Mouse (Mus musculus) ovary, adult 18-20 months (tissue): ENCODE results near the gene Arglu1.
A peak's percentile ranks its signal among the peaks of the same experiment; 100 is the strongest.

Experiments
- DNase-seq: peaks from one replicate; pipeline ENCODE4 v3.0.0; 2022; ENCODE audit warnings: low spot score, mixed read lengths

Arglu1 gene

DNA sequence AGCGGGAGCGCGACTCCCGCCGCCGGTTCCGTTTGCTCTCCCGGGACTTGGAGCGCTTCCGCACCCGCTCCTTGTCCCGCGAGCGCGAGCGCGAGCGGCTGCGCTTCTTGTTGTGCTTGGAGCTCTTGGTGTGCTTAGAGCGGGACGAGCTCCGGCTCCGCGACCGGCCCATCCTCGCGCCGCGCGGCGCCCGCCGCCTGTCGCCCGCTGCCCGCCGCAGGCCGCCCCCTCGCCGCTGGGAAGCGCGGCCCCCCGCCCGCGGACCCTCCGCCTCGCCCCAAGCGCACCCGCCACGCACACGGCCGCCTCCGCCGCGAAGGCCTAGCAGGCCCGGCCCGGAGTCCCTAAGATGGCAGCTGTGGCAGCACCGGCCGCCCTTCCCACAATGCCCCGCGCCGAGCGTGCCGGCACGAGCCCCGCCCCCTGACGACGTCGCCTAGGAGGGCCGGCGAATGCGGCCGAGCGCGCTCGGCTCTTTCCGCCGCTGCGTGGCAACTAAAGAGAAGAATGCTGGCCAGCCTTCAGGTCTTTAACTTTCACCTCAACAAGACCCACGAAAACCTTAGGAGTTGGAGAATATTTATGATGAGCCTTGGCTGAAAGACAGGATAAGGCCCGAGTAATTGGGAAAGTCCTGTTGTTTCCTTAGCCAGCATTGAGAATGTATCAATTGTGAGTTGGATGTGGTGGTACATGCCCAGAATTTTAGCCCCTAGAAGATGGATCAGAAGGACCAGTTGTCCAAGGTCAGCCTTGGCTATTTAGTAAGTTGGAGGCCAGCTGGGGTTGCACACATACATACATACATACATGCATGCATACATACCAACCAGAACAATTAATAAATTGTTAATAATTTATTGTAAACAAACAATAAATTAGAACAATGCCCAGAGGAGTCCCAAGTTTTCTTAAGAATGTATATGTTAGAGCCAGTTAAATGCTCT lies at the start of gene Arglu1:
Arglu1 (minus strand) TSS at position 376 of the 947 bp plus-strand sequence.
- DNase-seq = peak; percentile 90

DNA sequence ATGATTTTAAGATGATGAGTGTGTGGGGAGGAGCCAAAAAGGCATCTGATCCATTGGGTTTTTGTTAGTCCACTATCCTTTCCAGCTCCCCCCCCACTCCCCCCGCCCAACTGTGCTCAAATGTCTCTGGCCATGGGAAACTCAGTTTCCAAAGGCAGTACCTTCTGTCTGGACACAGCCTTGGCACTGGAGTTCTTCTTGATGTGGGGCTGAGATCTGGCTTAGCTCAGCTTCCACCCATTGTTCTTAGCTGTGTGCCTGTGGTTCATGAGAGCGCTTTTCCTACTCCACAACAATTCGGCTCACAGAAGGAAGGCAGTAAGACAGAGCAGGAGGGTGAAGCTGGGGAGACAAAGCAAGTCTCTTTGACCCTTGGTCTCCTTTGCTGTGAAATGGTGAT lies 47.0 kb upstream of the Arglu1 start:
- no peak for DNase-seq

DNA sequence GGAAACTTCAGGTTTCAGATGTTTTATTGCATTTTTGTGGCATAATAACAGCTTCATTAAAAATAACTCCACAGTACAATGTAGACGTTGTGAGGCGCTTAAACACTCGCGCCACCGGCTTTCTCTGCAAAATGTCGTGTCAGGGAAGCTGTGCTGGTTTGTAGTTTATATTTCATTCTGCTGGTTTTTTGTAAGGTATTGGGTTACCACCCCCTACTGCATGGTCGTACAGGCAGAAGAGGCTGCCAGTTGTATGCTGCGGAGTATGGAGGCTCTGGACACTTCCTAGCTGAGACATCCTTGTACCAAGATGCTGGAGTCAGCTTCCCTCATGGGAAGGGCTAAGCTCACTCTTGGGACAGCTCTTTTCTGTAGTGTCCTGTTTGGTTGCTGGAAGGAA lies 46.5 kb upstream of the Arglu1 start:
- DNase-seq = no peak

DNA sequence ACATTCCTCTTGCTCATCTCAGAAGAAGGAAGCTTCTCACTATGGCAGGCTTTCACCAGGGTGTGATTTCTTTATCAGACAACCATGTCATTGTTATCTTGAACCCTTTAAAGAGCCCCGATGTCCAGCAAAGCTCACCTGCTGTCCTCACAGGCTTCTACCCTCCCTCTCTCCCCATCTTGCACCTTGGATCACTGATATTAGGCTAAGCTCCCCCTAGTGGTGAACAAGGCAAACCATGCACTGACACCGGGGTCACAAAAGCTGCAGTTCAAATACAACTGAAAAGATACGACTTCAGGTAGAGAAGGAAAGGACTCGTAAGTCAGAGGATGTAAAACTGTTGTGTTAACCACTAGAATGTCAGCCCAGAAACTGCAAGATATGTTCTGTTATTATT lies 43.5 kb upstream of the Arglu1 start:
- no peak for DNase-seq

DNA sequence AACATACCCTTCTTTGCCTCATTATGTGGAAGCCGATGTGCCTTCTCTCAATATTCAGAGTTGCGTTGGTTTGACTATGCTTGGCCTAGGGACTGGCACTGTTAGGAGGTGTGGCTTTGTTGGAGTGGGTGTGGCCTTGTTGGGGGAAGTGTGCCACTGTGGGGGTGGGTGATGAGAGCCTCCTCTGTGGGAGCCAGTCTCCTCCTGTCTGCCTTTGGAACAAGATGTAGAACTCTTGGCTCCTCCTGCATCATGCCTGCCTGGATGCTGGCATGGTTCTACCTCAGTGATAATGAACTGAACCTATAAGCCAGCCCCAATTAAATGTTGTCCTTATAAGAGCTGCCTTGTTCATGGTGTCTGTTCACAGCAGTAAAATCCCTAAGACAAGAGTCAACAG lies 38.3 kb upstream of the Arglu1 start:
- DNase-seq = no peak

DNA sequence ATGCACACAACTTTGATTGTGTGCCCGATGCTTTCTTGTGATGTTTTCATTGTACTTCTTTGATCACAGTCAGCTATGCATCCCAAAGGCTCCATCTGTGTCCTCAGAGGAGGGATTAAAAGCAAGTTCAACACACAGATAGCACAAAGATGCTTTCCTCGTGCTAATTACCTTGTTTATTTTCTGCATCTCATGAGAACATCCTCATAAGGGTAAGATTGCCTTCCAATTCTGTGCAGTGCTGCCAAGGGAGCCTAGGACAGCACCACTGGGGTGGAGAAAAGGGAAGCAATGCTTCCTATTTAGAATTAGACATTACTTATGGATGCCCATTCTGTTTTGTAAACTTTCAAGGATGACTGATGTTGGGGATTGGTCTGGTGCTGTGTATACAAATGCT lies 36.2 kb upstream of the Arglu1 start:
- DNase-seq = no peak

DNA sequence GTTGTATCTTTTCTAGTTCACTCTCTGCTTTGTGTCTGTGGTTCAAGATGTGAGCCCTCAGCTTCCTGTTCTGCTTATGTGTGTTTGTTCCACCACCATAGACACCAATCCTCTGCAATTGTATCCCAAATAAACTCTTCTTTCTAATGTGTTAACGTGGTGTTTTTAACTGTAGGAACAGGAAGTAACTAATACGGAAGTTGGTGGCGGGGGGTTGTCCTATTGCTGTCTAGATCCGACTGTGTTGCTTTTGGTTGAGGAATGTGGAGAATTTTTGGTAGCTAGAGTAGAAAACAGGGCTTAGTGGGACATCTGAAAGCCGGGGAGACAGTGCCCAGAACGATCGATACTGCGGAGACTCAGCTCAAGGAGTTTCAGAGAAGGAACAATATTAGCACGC lies 14.5 kb upstream of the Arglu1 start:
- no peak for DNase-seq

DNA sequence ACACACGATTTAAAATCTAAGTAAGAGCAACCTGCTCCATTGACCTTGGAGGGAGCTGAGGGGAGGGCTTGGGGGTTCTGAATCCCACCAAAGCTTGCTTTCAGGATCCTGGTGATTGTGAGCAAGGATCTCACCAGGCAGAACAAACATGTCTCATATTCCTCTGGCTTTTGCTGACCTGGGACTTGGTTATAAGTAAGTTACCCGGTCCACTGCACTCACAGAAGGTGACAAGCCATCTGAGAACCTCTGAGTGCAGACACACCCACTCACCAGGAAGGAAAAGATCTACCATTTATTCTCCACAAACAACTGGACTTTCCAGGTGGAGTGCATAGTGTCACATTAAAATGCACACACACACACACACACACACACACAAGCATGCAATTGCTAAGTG lies 13.3 kb upstream of the Arglu1 start:
- no peak for DNase-seq

DNA sequence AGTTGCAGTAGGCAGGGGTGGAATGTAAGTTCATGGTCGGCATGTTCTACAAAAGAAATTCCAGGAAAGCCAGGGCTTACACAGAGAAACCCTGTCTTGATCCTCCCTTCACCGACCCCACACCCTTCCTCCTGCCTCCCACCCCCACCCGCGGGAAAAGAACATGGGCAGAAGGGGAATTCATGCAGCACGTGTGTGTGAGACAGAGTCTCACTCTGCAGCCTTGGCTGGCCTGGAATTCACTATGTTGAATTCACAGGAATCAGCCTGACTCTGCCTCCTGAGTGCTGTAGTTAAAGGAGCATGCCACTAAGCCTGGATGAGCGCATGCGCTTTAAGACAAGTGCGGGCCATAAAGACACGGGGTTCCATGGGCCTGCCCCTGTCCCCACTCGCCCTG lies 10.5 kb upstream of the Arglu1 start:
- DNase-seq = no peak

DNA sequence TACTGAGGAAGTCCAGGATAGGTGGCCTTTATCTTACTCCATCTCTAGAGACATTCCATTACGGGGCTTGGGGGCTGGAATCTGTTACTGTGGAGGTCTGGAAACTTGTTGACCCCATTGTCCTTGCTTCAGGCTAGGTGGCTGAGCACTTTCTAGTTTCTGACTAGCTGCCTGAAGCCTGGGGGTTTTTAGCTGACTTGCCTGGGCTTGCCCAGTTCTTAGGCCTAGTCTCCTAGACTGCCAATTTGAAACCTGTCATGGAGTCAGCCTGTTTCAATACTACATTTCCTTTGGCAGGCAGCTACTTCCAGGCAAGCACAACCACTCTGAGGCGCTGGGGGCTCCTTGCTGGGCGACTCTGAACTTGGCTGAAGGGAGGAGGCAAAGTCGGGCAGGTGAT lies 9.9 kb upstream of the Arglu1 start:
- no peak for DNase-seq

DNA sequence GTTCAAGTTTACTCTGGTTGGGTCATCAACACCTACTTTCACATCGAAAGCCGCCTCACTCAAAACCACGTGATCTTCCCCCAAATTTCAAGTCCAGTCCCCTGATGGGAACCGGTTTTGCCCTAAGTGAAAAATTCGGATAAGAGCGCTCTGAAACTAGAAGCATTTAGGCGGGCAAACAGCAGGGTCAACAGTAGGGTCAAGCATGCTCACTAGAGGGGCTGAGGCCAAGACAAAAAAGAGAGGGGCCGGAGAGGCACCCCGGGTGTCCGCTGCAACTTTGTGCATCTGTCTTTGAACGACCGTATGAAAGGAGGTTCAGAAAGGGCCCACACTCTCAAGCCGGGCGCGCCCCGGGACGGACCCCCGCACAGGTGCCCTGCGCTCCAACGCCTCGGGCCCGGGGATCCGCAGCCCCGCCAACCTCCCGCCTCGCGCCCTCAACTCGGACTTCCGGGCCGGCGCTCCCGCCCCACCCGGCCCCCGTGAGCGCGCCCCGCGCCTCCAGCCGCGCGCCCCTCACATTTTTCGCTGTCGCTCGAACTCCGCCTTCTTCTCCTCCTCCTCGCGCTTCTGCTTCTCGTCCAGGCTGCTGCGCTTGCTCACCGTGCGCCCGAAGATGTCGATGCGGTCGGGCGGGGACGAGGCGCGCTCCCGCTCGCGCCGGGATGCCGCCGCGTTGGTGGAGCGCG lies 721 bp downstream of the Arglu1 start:
- peak; percentile 40 for DNase-seq

DNA sequence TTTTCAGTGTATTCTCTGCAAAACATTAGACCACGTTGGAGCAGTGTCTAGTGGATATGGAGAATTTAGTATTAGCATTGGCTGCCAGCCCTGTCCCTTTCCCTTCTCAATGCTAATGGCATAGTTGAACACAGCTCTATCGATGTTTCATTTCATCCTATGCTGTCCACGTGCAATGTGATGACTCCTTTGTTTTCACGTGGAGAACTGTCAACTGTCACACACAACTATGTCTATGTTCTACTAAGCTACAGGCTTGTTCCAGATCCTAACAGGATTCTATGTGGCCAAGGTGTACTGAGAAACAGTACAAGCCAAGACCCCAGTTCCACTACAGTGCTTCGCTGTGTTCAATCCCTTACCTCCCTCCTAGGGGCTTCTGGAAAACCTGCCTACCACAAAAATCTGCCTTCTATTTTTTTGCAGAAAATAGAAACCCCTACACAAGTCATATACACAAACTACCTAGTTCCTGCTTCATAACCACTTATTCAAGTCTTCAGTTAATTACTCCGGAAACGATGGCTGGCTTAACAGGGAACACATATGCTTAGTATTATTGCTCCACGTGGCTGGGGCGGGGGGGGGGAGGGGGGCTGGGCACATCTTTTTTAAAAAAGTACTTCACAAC lies 1.4 kb downstream of the Arglu1 start:
- DNase-seq = no peak

DNA sequence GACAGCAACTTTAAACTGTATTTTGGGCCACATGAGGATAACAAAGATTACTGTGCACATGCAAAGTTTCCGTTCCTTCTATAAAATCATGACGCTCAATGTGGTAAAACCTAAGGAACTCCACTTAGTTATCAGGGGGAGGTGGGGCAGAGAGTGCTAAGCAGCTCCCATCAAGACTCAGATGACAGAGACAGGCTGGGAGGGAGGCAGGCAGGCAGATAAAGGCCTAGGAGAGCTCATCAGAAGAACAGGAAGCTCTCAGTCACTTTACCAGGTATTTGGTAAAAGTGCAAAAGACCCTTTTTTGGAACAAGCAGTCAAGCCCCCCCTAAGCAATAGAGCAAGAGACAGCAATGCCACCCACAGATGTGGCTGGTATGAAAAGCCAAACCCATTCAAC lies 4.8 kb downstream of the Arglu1 start:
- no peak for DNase-seq

DNA sequence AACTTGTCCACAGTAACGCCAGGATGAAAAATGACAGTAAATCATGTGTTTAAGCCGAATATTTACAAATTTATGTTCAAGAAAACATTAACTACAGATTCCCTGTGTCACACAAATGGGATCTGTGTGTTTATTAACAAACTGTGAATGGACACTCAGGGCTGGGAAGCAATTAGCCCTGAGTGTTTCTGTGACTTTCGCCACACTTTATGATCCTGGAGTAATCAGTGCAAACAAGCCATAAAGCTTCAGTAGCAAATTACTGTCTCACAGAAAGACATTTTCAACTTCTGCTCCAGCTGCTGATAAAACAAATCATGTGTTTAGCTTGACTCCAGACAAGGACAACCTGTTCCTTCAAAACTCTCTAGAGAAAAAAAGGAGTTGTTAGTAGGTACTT lies 7.6 kb downstream of the Arglu1 start:
- DNase-seq = no peak

DNA sequence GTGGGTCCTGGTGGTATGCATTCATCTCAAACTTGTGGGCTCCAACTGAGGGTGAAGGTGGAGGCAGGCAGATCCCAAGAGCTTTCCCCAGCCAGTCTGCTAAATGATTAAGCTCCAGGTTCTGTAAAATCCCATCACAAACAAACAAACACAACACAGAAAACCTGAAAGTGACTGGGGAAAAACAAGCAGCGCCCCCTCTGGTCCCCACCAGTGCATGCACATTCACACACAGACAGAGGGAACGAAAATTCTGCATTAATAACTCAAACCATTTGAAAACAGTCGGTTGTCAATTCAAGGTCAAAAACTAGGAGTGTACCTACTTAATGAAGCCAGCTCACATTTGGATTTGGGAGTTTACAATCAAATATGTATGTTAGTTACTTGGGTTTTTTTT lies 12.1 kb downstream of the Arglu1 start:
- DNase-seq = no peak

DNA sequence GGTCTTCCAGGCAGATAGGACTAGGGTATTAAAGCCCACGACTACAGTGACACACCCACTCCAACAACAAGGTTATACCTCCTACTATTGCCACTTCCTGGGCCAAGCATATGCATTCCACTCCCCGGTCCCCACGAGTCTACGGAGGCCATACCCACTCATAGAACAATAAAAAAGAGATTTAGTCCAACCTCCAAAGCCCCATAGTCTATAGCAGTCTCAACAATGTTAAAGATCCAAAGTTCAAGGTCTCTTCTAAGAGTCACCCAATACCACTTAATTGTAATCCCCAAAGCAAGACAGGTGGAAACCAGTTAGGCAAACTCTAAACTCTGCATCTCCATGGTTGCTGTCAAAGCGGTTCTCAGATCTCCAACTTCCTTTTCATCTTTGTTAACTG lies 15.5 kb downstream of the Arglu1 start:
- DNase-seq = no peak

DNA sequence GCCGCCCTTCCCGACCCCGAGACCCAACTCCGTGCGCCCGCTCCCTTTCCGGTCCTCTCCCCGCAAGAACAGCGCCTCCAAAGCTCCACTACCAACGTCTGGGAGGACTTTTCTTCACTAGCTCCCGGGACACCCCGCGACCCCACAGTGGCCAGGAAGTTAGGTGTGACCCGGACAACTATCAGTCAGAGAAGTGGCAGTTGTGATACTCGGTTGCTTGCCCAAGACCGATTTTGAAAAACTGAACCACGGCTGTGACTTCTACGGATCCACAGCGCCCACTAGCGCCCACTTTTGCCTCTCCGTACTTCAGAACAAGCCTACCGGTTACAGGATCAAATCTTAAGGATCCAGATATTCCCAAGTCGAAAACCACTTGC lies 28.6 kb downstream of the Arglu1 start:
- peak; percentile 67 for DNase-seq

DNA sequence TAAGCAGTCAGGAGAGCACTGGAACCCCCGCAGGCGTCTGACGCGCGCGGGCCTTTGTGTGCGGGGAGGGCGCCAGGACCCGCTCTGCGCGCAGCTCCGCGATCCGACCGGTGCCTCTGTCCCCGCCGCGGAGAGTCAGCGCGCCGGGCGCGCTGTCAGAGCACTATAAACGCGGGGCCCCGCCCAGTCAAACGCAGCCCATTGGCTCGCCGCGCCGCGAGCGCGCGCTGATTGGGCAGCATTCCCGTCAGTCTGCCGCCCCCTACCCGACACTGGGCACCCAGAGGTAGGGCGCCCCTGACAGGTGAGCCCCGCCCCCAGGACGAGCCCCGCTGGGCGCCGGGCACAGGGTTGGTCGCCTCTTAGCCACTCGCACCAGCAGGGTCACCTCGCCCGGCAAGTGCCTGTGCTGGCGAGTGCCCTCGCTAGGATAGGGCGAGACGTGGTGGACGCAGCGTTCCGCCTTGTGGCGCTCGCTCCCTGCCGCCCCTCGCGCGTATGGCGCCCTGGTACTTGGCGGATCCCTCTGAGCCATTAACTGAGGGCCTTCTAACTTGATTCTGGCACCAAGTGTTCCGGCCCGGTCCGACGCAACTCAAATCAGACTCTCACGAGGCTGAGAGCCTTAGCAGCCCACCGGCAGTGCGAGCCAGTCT lies 29.1 kb downstream of the Arglu1 start, which contains the start of gene Efnb2:
Efnb2 (minus strand) TSS at position 140 of the 656 bp plus-strand sequence.
- DNase-seq = peak; percentile 90

DNA sequence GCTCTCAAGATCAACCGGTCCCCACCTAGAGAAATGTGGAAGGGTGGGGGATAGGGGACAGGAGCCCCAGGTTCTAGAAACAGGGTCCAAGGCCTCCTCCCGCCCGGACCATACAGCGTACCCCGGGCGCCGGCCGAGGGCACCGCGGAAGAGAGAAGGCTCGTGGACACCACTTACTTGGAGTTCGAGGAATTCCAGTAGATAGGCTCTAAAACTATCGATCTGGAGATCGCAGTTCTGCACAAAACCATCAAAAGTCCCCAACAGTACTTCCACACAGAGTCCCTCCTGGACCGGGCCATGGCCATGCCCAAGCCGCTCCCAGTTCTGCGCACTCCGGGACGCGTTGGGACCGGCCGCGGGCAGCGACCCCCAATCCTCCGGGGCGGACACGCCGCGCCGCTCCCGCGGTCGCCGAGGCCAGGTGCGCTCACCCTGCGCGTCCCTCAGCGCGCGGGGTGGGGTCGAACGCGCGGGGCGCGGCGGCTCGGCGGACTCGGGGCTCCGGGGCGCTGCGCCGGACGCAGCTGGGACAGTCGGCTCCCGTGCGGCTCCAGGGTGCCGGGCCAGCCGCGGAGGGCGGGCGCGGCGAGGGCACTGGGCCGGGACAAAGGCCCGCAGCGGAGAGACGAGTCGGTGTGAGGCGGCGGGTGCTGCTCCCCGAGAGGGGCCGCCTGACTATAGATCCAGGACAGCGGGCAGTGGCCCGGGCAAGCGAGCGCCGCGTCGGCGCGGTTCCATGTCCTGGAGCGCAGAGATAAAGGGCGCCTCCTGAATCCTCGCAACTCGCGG lies 29.8 kb downstream of the Arglu1 start:
- DNase-seq = no peak

DNA sequence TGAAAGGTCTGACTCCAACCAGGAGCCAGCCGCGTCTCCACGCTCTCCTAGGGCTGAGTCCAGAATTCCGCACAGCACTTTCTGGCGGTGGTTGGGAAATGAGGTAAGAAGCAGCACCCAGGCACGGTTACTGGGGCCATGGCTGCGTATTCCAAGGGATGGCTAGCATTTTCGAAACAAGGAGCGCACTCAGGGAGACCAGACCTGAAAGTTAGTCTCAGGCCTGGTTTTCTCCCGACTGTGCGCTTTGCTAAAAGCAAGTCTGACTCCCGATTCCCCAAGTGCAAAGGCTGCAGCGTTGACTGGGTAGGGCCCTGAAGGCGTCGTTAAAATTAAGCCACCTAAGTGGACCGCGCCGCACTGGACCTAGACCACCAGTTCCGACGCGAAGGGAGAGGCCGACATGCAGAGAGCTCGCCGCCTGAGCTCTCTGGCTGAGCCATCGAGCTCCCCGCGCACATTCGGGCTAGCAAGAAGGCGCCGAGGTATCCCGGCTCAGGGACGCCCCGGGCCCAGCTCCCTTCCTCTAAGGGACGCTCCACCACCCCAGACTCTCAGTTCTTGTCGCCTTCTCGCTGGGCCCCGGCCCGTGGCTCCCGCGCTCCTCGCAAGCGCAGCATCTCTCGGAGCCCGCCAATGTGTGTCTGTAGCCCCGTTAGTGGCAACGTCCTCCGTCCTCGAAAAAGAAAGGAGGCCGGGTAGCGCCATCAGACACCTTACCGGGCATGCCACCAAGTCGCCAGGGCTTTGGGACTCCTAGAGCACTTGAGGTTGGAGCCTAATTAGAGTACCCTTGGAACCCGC lies 30.6 kb downstream of the Arglu1 start:
- no peak for DNase-seq
